Mouse (Mus musculus) E14TG2a.4 (cell line): ENCODE data around the gene Gmpr.

Experiments used
- CTCF ChIP-seq: conservative IDR thresholded peaks from 2 replicates; pipeline ENCODE4 v1.5.1; 2014; ENCODE audit warnings: low read length
- NANOG ChIP-seq: IDR thresholded peaks from 2 replicates; pipeline ENCODE4 v1.6.1; 2014; ENCODE audit warnings: borderline replicate concordance, low read length, mixed read lengths
- POU5F1 ChIP-seq: IDR thresholded peaks from 2 replicates; pipeline ENCODE4 v1.6.1; 2014; ENCODE audit warnings: low read length, borderline replicate concordance

- TF ChIP-seq CTCF: no peak
- no peak for TF ChIP-seq NANOG
- TF ChIP-seq POU5F1: no peak
These were observed 20.2 kb downstream of the Gmpr start for GRCm38 (mm10) chr13:45527232-45527964.
